Mouse (Mus musculus) heart, adult 9 months (tissue): ENCODE measurements around the gene Cd300lg.

Source experiments
- DNase-seq, 2 experiments: peaks; one replicate each; pipeline ENCODE4 v3.0.0; 2022; ENCODE audit warnings: low spot score in 2 of 2

Cd300lg gene

GRCm38 (mm10) chr11:102025991-102026660 lies 15.2 kb upstream of the Cd300lg start:
- DNase-seq: no peak

GRCm38 (mm10) chr11:102026694-102027360 lies 14.5 kb upstream of the Cd300lg start:
- peak; percentile 64 for DNase-seq

GRCm38 (mm10) chr11:102027361-102028017 lies 13.8 kb upstream of the Cd300lg start:
- DNase-seq: no peak

- no peak for DNase-seq
Observed at GRCm38 (mm10) chr11:102028087-102028816, 13.1 kb upstream of the Cd300lg start, which contains the start of gene Mpp3. Mpp3 (minus strand) TSS chr11:102028461.

- DNase-seq: no peak
Observed at GRCm38 (mm10) chr11:102029304-102029703, 12.0 kb upstream of the Cd300lg start.

- no peak for DNase-seq
Observed at GRCm38 (mm10) chr11:102029966-102030365, 11.3 kb upstream of the Cd300lg start.

GRCm38 (mm10) chr11:102031149-102031548 lies 10.2 kb upstream of the Cd300lg start:
- no peak for DNase-seq

- DNase-seq: no peak
Observed at GRCm38 (mm10) chr11:102033055-102033591, 8.2 kb upstream of the Cd300lg start.

GRCm38 (mm10) chr11:102034887-102035286 lies 6.4 kb upstream of the Cd300lg start:
- DNase-seq: no peak

GRCm38 (mm10) chr11:102035456-102035960 lies 5.8 kb upstream of the Cd300lg start:
- no peak for DNase-seq

- no peak for DNase-seq
Observed at GRCm38 (mm10) chr11:102036336-102036735, 5.0 kb upstream of the Cd300lg start.

- no peak for DNase-seq
Observed at GRCm38 (mm10) chr11:102037789-102038188, 3.5 kb upstream of the Cd300lg start.

GRCm38 (mm10) chr11:102039487-102040137 lies 1.7 kb upstream of the Cd300lg start:
- peak in 1 of 2 experiments; percentile 35 for DNase-seq

- peak; percentile 89 for DNase-seq
Observed at GRCm38 (mm10) chr11:102040138-102040524, 1.2 kb upstream of the Cd300lg start.

GRCm38 (mm10) chr11:102040646-102041045 lies 663 bp upstream of the Cd300lg start:
- no peak for DNase-seq

GRCm38 (mm10) chr11:102042971-102043370 lies 1.7 kb downstream of the Cd300lg start:
- no peak for DNase-seq

GRCm38 (mm10) chr11:102043381-102043780 lies 2.1 kb downstream of the Cd300lg start:
- no peak for DNase-seq

GRCm38 (mm10) chr11:102044691-102045212 lies 3.4 kb downstream of the Cd300lg start:
- peak; percentile 34 to 65 for DNase-seq

- no peak for DNase-seq
Observed at GRCm38 (mm10) chr11:102046607-102047006, 5.3 kb downstream of the Cd300lg start.

- DNase-seq: peak; percentile 60 to 79
Observed at GRCm38 (mm10) chr11:102049875-102050482, 8.7 kb downstream of the Cd300lg start.
